Mouse (Mus musculus) testis, adult 2 months (tissue): ENCODE measurements around the gene Cdh6.

Experiments
- CTCF ChIP-seq: fragments of 200-500 bp; IDR thresholded peaks from 2 replicates; pipeline ENCODE4 v1.5.1; 2012; ENCODE audit warnings: low read depth, mild to moderate bottlenecking, inconsistent platforms, low read length, moderate library complexity; ENCODE audit not compliant: control insufficient read depth, insufficient read depth, insufficient replicate concordance
- POLR2A ChIP-seq: fragments of 200-500 bp; IDR thresholded peaks from 2 replicates; pipeline ENCODE4 v1.6.1; 2012; ENCODE audit warnings: low read depth, mild to moderate bottlenecking, inconsistent platforms, low read length, moderate library complexity; ENCODE audit not compliant: control insufficient read depth

GRCm38 (mm10) chr15:13208716-13209115 lies 35.2 kb upstream of the Cdh6 start:
- TF ChIP-seq POLR2A (no peak), CTCF (no peak)
